Mouse (Mus musculus): ENCODE data around the gene Chrm4.

Gene Chrm4

DNA sequence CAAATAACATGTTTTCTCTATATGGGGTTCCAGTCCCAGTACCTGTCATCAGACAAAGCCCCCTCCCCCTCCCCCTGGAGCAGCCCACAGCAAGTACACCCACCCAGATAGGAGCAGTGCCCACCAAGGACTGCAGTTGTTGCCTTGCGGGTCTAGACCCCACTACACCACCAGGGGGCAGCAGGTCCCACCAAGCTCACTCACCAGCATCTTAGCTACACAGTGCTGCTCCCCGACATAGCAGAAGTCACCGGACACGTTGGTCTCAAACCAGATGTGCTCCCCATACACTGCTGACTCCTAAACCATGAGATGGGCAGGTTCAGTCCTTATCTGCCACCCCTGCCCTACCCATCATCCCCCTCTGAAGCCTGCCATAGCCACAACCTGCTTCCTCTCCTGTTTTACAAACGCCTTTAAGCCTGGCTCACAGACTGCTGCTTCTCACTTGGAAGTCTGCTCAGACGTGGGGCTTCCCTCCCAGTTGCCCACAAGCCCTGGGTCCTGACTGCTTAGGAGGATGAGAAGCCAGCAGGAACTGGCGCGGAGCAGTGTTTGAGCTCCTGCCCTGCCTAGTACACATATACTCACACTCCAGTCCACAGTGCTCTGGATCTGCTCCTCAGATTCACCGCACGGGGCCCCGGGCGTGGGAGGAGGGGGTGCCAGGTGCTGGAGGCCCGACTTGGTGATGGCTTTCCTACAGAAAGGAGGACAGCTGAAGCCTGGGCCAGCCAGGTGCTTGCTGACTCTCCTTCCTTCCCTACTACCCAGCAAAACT, 17.3 kb downstream of the Chrm4 start:
- DNase-seq (ENCODE audit: low spot score) = peak; percentile 48

DNA sequence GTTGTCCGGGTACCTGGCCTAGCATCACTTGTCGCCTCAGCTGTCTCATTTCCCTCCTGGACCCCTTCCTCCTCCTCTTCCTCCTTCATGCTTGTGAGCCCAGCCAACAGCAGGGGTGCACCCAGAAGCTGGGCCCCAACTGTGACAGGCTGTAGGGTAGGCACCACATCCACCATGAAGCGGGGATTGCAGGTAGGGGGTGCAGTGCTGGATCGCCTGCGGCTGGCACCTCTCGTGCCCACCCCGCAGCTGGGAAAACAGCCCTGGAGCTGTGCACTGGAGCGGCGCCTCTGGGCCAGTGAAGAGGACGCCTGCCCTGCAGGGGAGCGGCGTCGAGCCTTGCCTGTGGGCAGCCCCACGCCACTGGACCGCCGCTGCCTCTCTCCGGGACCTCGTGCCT, 18.4 kb downstream of the Chrm4 start, which contains the start of gene Gm9821:
Gene Gm9821, plus strand, starts transcription at position 221 of the 400 bp plus-strand sequence.
- no peak for DNase-seq (ENCODE audit: low spot score)

DNA sequence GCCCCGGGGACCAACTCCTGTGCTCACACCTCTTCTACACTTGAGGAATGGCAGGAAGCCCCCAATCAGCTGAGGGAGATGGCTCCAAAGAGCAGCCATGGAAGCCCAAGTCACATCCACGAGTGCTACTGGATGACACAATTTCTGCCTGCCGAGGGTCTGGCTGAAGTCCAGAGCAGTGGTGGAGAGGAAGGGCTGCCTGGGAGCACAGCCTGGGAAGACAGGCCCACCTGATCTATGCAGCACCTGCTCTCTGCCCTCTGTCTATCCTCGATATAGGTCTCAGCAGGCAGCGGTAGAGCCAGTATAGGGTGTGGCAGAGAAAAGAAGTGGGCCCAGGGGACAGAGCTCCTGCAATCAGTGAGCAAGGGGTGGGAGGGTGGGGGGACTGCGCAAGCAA, 19.8 kb downstream of the Chrm4 start:
- DNase-seq (ENCODE audit: low spot score) = no peak

DNA sequence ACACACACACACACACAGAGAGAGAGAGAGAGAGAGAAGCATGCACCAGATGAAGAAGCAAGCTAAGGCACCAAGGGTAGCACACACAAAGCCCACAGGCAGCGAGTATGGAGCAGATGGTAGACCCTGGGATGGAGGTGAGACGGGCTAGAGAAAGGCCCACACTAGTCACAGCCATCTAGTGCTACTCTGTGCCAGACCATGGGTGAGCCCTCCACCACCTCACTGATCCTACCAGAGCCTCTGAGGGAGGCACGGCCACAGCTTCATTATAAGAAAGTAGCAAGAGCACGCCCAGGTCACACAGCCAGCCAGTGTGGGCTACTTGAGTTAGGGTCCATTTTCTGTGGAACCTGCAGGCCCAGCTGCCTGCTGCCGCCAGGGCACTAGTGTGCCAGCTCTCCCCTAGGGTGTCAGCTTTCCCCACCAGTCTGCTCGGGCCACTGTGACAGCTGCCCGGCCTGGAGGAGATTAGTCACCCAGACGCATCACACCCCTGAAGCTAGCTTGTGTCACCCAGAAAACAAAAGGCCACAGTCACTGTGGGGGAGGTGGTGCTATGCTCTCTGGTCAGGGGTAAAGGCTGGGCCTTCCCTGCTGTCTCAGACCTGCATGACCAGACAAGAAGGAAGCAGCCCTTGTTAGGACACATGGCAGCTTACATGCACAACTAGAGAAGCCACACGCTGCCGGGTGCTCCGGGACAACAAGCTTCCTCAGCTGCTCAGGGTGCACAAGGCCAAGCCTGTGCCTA, 20.5 kb downstream of the Chrm4 start:
- no peak for DNase-seq (ENCODE audit: low spot score)

DNA sequence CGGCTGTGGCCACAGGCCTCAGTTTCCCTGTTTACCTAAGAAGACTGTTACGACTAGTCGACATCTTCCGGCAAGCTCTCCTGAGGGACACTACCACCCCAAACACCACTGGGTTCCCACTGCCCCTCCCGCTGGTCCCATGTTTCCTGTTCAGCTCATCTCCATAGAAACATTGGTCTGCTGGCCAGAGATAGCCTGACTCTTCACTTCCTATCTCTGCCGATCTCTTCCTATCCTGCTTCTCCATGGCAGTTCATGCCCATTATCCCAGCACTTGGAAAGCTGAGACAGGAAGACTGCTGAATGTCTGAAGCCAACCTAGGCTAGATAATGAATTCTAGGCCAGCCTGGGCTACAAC, 21.1 kb downstream of the Chrm4 start:
- no peak for DNase-seq (ENCODE audit: low spot score)

DNA sequence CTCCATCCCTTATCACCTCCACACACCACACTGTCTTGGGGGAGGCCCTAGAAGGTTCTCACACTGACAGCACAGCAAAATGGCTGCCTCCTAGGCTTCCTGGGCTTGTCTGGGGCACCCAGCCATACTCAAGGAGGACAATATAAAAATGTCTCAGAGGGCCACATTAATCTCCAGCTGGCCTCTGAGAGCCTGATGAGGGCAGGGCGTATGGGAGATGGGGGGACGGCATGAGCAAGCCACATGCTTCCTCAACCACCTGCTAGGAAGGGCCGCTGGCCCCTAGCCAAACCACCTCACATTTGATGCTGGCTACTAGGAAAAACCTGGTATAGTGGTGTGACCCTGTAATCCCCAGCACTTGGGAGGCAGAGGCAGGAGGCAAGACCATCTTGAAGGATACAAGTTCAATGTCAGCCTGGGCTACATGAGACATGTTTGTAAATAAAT, 21.8 kb downstream of the Chrm4 start:
- DNase-seq (ENCODE audit: low spot score) = no peak

DNA sequence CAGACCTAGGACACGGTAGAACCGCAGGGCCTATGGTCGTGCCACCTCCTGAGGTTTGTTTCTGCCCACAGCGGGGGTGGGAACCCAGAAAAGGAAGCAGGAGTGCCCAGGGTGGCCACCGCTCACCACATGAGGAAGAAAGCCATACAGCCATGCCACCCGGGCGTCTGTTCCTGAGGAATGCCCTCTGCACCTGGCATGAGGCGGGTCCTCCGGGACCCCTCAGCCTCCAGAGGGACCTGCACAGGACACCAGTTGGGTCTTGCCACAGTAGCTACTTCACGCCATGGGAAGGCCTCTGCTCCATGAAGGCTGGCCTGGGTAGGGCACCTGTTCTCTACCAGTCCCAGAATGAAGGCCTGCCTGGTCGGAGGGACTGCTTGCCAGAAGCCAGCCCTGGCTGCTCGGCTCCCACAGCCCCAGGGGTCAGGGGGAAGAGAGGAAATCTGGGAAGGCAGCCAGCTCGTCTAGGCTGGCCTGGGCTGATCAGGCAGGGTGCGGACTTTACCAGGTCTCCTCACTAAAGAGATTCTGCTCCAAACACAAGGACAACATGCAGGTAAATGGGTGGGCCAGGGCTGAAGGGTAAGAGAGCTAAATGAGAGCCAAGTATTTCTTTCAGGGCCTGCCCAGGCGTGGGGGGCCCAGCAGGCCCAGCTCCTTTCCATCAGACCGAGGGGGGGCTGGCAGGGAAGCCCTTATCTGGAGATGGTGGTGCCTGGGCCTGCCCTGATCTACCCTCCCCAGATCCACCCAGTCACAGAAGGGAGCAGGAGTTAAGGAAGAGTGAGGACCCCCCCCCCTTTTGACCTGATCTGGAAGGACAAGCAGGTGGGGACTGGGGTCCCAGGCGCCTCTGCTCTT, 22.6 kb downstream of the Chrm4 start:
- no peak for DNase-seq (ENCODE audit: low spot score)

DNA sequence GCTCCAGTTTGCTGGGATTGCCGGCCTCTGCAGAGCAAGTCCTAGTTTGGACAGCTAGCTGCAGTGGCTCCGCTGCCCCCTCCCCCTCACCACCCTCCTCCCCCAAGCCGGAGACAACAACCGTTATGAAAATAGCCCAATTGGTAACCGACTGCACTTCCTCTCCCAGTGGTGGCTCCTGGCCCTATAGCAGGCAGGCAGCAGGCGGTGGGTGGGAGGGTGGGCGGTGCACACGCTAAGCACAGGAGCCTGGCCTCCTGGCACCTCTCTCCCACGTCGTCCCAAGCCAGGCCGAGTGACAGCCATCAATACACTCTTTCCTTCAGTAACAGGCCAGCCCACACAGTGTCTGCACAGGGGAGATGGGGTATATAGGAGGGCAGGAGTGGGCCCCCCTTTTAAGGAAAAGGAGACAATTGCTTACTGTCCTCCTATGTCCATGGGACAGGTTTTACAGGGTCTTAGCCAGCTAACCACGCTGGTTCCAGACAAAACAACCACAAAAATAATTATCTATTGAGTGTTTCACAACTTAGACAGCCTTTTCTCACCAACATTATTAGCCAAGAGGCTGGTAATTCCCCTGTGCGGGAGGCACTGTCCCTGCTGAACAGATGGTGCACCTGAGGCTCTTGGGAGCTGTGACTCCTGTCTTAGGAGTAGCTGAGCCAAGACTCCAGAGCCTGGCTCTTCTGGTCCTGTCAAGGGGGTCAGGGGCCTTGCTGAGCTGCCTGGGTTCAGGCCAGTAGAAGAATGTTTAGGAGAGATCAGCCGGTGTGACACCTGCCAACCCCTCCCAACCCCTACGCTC, 23.4 kb downstream of the Chrm4 start:
- peak; percentile 34 for DNase-seq (ENCODE audit: low spot score)

DNA sequence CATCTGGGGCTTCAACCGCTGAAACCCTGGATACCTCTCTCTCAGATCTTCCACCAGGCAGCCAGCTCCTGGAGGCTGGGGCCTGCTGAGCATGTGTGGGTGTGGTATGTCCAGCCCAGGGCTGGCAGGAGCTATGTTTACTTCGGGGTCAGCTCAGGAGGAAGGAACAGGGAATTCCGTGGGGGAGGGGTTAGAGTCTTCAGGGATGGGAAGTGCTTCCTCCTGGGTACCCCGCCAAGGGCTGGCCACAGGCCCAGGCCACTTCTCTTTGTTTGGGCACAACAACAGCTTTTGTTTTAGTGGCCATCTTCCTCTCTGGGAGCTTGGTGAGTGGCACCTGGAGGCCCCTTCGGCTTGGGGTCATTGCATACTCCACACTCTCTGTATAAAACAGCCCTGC, 26.8 kb downstream of the Chrm4 start:
- DNase-seq (ENCODE audit: low spot score) = peak; percentile 52

DNA sequence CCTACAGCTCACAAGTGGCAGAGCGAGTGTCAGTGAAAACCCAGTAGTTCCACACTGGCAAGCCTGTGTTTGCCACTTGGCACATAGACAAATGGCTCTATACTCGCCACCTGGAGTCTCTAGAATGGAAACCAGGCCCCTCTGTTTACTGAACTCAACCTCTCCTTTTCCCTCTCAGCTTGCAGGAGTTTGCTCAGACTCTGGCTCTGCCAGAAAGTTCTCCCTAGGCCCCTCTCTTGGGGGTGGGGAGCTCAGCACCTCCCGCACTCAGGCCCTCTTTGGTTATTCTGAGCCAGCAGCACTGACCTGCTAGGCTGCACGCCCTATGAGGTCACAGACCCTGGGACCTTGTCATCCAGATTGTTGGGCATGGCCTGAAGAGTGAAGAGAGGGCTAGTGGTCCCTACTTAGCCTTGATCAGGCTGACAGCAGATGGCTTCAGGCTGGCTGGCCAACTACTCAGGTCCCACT, 28.1 kb downstream of the Chrm4 start:
- no peak for DNase-seq (ENCODE audit: low spot score)

DNA sequence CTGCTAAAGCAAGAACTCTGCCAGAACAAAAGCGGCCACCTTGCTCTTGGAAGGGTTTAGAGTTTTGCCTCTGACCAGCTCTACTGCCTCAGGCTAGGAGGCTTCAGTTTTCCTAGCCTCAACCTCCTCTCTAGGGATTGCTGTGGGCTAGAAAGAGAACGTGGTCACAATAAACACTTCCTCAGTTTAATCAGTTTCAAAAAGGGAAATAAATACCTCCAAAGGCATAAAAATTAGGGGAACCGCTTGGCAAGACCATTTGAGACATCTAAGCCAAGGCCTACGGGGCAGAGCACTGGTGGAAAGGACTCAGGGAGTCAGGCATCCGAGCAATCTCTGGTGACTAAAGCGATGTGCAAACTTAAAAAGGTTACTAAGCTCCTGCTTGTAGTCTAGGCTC, 28.8 kb downstream of the Chrm4 start:
- no peak for DNase-seq (ENCODE audit: low spot score)

DNA sequence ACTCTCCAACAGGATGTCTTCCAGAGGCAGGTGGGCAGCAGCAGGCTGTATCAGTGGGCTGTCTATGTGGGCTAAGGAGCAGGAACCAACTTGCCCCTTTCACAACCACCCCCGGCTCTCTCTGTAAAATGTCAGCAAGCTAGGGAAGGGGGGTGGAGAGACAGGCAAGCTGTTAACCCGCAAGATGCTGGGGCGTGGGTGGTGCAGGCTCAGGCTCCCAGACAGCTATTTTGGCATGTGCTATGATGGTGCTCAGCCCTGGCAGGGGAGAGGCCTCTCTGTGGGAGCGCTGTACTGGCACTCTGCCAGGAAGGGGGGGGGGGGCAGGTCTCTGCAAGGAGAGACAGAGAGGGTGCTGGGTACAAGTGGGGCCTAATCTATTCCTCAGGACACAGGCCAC, 30.0 kb downstream of the Chrm4 start:
- no peak for DNase-seq (ENCODE audit: low spot score)

DNA sequence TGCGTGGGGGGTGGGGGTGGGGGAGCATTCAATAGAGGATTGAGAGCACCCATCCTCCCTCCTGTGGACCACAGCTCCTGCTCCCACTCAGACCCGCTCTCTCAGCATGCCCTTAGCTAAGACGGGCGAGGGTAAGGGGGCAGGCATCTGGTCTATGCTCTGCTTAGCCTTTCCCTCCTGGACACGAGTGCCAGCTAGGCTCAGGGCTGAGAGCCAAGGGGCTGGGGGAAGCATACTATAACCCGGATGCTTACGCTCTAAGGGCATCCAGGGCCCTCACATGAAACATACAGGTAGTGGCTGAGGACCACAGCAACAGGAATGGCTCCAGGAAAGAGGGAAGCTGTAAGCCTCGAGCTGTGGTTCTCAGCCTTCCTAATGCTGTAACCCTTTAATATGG, 31.0 kb downstream of the Chrm4 start:
- no peak for DNase-seq (ENCODE audit: low spot score)

DNA sequence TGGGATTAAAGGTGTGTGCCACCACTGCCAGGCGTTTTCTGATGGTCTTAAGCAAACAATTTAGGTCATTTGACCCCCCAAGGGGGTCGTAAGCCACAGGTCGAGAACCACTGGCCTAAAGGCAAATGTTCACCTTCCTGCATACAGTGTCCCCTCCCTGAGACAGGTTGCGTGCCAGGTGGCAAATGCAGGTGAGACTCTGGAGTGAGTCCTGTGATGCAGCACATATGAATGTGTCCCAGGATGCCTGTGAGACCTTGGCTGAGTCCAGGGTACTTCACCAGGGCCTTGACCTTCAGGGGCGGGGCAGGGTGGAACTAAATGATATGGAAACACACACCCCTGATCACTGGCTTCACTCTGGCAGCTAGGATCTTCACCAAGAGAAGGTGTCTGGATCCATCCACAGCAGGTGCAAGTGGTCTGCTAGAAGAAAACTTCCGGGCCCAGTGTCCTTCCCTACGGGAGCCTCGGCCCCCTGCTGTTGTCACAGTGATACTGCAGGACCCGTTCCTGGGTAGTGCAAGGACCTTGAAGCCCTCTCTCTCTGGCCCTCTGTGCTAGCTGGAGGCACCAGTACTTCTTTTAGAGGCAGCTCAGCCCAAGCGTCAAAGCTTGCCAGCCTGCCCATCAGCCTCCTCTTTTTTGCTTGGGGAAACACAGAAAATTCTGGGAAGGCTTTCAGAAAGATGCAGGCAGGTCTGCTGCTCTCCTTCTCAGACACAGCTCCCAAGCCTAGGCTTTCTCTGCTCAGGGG, 31.8 kb downstream of the Chrm4 start:
- no peak for DNase-seq (ENCODE audit: low spot score)

DNA sequence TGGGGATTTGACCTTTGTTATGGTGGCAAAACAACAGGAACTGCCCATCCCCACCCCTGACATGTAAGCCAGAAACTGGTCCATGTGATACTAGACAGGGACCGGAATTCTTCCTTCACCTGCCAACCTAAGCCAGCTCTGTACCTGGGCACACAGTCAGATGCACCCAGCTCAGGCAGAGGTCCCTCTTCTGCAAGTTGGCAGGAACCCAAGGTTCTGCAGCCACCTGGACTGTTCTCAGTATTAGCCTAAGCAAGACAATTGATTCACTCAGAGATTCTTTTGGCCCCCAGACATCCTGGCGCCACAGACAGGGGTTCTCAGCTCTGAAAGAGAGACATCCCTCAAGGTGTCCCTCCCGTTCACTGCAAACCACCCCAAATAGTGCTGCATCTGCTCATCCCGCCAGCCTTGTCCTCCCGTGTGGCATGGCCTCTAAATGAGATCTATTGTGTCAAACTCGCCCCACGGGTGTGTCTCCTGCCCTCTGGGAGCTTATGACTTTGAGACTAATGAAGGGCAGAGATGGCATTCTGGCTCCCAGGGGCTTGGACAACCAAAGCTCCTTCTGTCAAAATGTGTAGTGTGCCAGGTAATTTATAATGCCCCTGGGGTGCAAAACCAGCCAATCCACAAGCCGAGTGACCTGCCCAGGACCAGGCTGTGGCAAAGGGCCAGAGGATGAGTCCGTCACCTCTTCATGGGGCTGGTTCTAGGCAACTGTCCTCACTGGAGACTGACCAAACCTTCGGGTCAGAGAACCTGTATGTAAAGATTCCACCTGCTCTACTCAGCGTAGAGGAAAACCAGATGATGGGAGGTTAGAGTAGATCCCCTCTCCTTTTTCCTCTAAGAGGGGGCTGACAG, 32.7 kb downstream of the Chrm4 start:
- DNase-seq (ENCODE audit: low spot score) = no peak

DNA sequence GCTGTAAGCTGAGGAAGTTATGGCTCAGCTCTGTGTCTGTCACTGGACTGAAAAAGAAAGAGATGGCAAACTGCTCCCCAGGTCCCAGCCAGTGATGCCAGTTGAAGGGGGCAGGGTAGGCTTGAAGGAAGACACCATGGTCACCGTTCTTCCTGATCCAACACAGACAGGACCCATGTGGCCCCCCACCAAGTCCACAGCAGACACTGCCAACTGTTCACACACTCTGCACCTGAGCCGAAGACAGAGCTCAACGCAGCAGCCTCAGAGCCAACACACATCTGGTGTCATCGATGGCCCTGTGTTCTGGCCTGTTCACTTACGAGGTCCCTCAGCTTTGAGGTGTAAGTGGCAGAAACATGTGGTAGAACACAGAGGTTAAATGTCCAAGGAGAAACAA, 33.4 kb downstream of the Chrm4 start:
- no peak for DNase-seq (ENCODE audit: low spot score)

DNA sequence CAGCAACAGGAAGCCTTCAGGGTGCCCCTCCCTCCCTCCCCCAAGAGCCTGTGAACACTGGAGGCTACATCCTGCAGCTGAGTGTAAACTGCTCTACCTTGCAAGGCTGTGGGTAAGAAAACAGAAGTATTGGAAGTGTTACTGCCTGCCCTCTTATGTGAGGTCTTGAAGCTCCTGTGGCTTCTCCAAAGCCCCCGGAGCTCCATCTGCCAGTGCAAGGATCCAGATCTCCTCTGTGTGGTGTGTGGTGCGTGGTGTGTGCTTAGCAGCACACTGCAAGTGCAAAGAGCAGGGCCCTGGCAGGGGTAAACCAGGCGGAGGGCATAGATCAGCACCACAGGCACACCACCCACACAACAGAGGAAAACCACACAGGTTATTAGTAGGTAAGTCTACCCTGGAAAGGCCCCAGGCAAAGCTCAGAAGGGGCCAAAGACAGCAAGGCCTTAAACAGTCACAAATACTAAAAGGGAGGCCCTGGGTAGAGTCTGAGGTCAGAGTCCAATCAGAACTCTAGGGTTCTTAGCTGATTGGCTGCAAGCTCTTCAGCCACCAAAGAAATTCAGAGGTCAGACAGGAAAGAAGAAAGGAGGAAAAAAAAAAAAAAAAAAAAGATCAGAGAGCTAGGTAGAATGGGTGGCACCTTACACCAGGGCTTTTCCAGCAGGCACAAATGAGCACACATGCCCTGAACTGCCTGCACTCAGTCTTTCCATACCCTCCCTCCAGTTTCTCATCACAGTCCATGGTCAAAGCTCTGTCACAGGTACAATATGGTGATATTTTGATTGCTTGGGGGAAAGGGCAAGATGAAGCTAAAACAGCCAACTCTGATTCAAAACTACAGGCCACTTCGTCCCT, 35.1 kb downstream of the Chrm4 start:
- no peak for DNase-seq (ENCODE audit: low spot score)

DNA sequence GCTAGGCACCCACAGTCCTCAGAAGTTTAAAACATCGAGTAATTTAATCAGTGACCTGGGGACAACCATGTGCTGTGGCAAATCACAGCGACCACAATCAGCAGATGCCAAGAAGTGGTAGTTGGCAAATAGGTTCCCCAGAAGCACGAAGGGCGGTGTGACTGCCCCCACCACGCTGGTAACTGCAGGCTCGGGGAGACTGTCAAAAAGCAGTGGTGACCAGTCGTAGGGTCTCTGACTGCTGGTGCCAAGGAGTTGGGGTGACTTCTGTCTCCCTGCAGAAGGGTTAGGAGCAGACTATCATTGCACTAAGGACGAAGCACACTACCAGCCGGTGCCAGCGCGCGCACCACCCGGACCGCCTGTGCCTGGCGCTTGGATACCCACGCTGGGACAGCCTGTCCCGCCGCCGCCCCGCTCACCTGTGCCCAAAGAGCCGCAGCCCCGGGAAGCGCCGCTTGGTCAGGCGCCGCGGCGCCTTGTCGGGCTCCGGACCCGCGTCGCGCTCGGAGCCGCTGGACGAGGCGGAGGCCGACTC, 35.9 kb downstream of the Chrm4 start:
- no peak for DNase-seq (ENCODE audit: low spot score)
